Mouse (Mus musculus): ENCODE data around the gene Ythdf2. TPM values are rescaled to one million over a fixed set of nuclear protein-coding genes. Genes with fewer than 3 reads are reported as not detected.

Ythdf2 gene
- polyA plus RNA-seq, 1 experiment from 2014 or later = 66.3 TPM

DNA sequence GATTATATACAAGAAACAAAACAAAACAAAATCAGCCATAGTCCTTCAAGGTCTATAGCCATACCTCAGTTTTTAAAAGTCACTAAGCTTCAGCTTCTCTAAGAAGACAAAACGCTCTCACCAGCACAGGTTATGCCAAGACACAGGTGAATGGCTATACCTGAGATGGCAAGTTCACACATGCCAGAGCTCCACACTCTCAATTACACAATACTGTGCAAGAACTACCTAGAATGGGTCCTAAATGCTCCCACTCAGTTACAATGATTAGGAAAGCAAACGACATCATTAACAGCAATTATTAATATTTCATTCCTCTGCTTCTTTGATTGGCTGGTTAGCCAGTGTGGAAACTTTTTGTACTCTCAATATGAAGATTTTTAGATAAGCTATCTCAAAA, 2.8 kb downstream of the Ythdf2 start:
- Histone ChIP-seq H3K27ac (replicated peaks in 1 of 2; ENCODE audit: control insufficient read depth in 1 of 2, insufficient read depth in 1 of 2, low read depth in 2 of 2, low read length in 2 of 2) (no peak overlapping the region), H3K4me2 (ENCODE audit: low read length) (no peak overlapping the region), H3K4me3 (ENCODE audit: control insufficient read depth in 1 of 2, insufficient read depth in 1 of 2, low read depth in 1 of 2, low read length in 2 of 2) (no peak overlapping the region), H3K36me3 (ENCODE audit: control insufficient read depth, insufficient read depth, low read length) (peaks cover 56% of the 10 kb centered on the region), H3K9me3 (ENCODE audit: control insufficient read depth, low read length) (no peaks in the 10 kb centered on the region), H3K4me1 (ENCODE audit: control insufficient read depth in 2 of 2, insufficient read depth in 2 of 2, low read length in 2 of 2) (peaks cover 2 to 17% of the 10 kb centered on the region in 2 experiments; a peak in 3 of 4 replicates), H3K27me3 (ENCODE audit: control insufficient read depth, insufficient read depth, low read length) (no peaks in the 10 kb centered on the region), H3K9ac (ENCODE audit: low read length) (no peak overlapping the region)
- 91% methylated on average over 2 of the region's 2 CpGs for WGBS
- ATAC-seq (ENCODE audit: insufficient number of reproducible peaks, insufficient read depth, low FRiP score, low read depth) = no peak

DNA sequence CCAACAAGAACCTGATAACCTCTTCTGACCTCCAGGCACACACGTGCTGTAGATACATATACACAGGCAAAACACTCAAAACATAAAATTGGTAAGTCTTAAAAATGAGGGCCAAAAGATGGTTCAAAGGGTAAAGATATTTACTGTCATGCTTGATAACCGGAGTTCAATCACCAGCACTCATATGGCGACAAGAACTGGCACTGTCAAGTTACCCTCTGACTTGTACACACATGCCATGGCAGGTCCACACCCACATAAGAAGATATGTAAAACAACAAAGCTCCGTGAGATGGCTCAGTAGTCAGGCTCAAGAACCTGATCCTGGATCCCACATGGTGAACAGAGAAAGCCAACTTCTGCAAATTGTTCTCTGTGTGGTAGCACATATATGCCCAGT, 4.8 kb downstream of the Ythdf2 start:
- no peak overlapping the region for H3K4me3 ChIP-seq (ENCODE audit: control insufficient read depth in 1 of 2, insufficient read depth in 1 of 2, low read depth in 1 of 2, low read length in 2 of 2)
- H3K9ac ChIP-seq (ENCODE audit: low read length) = no peak overlapping the region
- WGBS = 88% methylated on average over 4 of the region's 4 CpGs
- H3K27ac ChIP-seq (replicated peaks in 1 of 2; ENCODE audit: control insufficient read depth in 1 of 2, insufficient read depth in 1 of 2, low read depth in 2 of 2, low read length in 2 of 2) = no peak overlapping the region
- no peaks in the 10 kb centered on the region for H3K9me3 ChIP-seq (ENCODE audit: control insufficient read depth, low read length)
- no peak overlapping the region for H3K4me2 ChIP-seq (ENCODE audit: low read length)
- peaks cover 77% of the 10 kb centered on the region for H3K36me3 ChIP-seq (ENCODE audit: control insufficient read depth, insufficient read depth, low read length)
- no peaks in the 10 kb centered on the region for H3K27me3 ChIP-seq (ENCODE audit: control insufficient read depth, insufficient read depth, low read length)
- no peak for ATAC-seq (ENCODE audit: insufficient number of reproducible peaks, insufficient read depth, low FRiP score, low read depth)
- peaks cover 0 to 17% of the 10 kb centered on the region in 2 experiments; a peak in 2 of 4 replicates for H3K4me1 ChIP-seq (ENCODE audit: control insufficient read depth in 2 of 2, insufficient read depth in 2 of 2, low read length in 2 of 2)

DNA sequence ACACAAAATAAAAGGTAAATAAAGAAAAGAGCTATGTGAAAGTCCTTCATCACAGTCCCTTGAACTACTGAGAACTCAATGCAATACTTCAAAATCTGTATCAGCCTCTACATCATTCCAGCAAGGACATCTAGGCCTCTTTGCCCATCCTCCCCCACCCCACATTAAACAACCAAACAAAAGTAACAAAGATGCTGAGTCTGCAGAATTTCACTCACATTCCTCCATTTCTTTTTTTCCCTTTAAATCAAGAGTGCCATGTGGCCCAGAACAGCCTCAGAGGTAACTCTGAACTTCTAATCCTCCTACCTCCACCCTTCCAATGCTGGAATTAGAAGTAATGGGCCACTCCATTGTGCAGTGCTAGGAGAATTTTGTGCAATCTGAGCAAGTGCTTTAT, 13.3 kb downstream of the Ythdf2 start:
- H3K4me1 ChIP-seq (ENCODE audit: control insufficient read depth in 2 of 2, insufficient read depth in 2 of 2, low read length in 2 of 2) = peaks cover 0 to 29% of the 10 kb centered on the region in 2 experiments; a peak in 2 of 4 replicates
- no peak for ATAC-seq (ENCODE audit: insufficient number of reproducible peaks, insufficient read depth, low FRiP score, low read depth)
- no peak overlapping the region for H3K9ac ChIP-seq (ENCODE audit: low read length)
- H3K27me3 ChIP-seq (ENCODE audit: control insufficient read depth, insufficient read depth, low read length) = no peaks in the 10 kb centered on the region
- H3K27ac ChIP-seq (replicated peaks in 1 of 2; ENCODE audit: control insufficient read depth in 1 of 2, insufficient read depth in 1 of 2, low read depth in 2 of 2, low read length in 2 of 2) = 0 out of 4 replicates have a peak overlapping the region, but pooled peaks of 1 of the 2 experiments have one; percentile 19
- H3K4me3 ChIP-seq (ENCODE audit: control insufficient read depth in 1 of 2, insufficient read depth in 1 of 2, low read depth in 1 of 2, low read length in 2 of 2) = no peak overlapping the region
- no peak overlapping the region for H3K4me2 ChIP-seq (ENCODE audit: low read length)
- no peaks in the 10 kb centered on the region for H3K9me3 ChIP-seq (ENCODE audit: control insufficient read depth, low read length)
- peaks cover 69% of the 10 kb centered on the region for H3K36me3 ChIP-seq (ENCODE audit: control insufficient read depth, insufficient read depth, low read length)

DNA sequence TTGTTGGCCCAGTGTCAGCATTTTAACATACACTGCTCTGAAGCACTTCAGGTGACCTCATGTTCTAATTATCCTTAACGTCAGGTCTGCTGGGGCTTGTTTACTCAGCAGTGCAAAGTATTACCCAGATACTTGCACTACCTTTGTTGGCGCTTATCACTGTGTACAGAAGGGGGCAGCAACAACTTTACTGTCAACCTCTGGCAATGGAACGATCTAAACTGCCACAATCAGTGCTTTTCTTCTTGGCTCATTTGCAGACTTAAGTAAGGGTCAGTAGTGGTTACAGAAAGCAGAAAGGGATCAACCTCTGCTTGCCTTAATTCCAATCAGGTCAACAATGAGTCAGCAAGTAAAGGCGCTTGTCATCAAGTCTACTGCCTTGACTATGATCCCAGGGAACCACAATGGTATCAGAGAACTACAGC, 13.8 kb downstream of the Ythdf2 start:
- H3K9me3 ChIP-seq (ENCODE audit: control insufficient read depth, low read length) = no peaks in the 10 kb centered on the region
- 45% methylated on average over 4 of the region's 4 CpGs for WGBS
- H3K4me1 ChIP-seq (ENCODE audit: control insufficient read depth in 2 of 2, insufficient read depth in 2 of 2, low read length in 2 of 2) = peaks cover 0 to 29% of the 10 kb centered on the region in 2 experiments; a peak in 2 of 4 replicates
- no peak overlapping the region for H3K4me2 ChIP-seq (ENCODE audit: low read length)
- H3K27ac ChIP-seq (replicated peaks in 1 of 2; ENCODE audit: control insufficient read depth in 1 of 2, insufficient read depth in 1 of 2, low read depth in 2 of 2, low read length in 2 of 2) = 0 out of 4 replicates have a peak overlapping the region, but pooled peaks of 1 of the 2 experiments have one; percentile 19
- H3K4me3 ChIP-seq (ENCODE audit: control insufficient read depth in 1 of 2, insufficient read depth in 1 of 2, low read depth in 1 of 2, low read length in 2 of 2) = no peak overlapping the region
- ATAC-seq (ENCODE audit: insufficient number of reproducible peaks, insufficient read depth, low FRiP score, low read depth) = no peak
- H3K27me3 ChIP-seq (ENCODE audit: control insufficient read depth, insufficient read depth, low read length) = no peaks in the 10 kb centered on the region
- H3K9ac ChIP-seq (ENCODE audit: low read length) = no peak overlapping the region
- H3K36me3 ChIP-seq (ENCODE audit: control insufficient read depth, insufficient read depth, low read length) = peaks cover 68% of the 10 kb centered on the region

DNA sequence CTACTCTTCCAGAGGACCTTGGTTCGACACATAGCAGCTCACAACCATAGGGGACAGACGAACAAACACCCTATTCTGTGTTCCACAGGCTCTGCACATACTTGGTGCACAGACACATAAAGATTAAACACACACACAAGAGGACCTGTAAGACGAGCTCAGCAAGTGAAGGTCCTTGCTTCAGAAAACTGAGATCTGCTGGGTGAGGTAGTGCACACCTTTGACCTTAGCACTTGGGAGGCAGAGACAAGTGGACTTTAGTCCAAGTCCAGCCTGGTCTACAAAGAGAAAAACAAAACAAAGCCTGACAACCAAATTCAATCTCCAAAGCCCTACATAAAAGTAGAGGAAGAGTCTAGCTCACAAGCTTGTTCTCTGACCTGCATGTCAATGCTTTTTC, 17.1 kb downstream of the Ythdf2 start:
- no peak overlapping the region for H3K4me3 ChIP-seq (ENCODE audit: control insufficient read depth in 1 of 2, insufficient read depth in 1 of 2, low read depth in 1 of 2, low read length in 2 of 2)
- H3K9ac ChIP-seq (ENCODE audit: low read length) = no peak overlapping the region
- H3K9me3 ChIP-seq (ENCODE audit: control insufficient read depth, low read length) = no peaks in the 10 kb centered on the region
- no peak overlapping the region for H3K4me2 ChIP-seq (ENCODE audit: low read length)
- no peak for ATAC-seq (ENCODE audit: insufficient number of reproducible peaks, insufficient read depth, low FRiP score, low read depth)
- peaks cover 52% of the 10 kb centered on the region for H3K36me3 ChIP-seq (ENCODE audit: control insufficient read depth, insufficient read depth, low read length)
- no peak overlapping the region for H3K27ac ChIP-seq (replicated peaks in 1 of 2; ENCODE audit: control insufficient read depth in 1 of 2, insufficient read depth in 1 of 2, low read depth in 2 of 2, low read length in 2 of 2)
- H3K4me1 ChIP-seq (ENCODE audit: control insufficient read depth in 2 of 2, insufficient read depth in 2 of 2, low read length in 2 of 2) = peaks cover 0 to 29% of the 10 kb centered on the region in 2 experiments; a peak in 2 of 4 replicates
- no peaks in the 10 kb centered on the region for H3K27me3 ChIP-seq (ENCODE audit: control insufficient read depth, insufficient read depth, low read length)
- 85% methylated on average over 3 of the region's 3 CpGs for WGBS

DNA sequence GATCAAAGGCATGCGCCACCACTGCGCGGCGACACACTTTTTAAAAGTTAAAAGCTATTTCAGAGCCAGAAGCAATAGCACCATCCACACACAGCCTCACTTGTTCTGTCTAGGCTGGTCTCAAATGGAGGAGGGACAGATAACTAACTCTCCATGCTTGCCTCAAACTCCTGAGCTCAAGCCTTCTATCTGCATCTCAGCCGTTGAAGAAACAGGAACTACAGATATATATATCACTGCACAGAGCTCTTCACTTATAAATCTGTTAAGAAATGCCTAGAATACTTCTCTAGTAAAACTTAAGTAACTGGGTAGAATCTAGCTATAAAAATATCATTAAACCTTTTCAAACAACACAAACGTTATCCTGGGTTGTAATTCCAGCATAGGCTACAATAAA, 17.7 kb downstream of the Ythdf2 start:
- Histone ChIP-seq H3K4me1 (ENCODE audit: control insufficient read depth in 2 of 2, insufficient read depth in 2 of 2, low read length in 2 of 2) (peaks cover 0 to 25% of the 10 kb centered on the region in 2 experiments; a peak in 2 of 4 replicates), H3K4me3 (ENCODE audit: control insufficient read depth in 1 of 2, insufficient read depth in 1 of 2, low read depth in 1 of 2, low read length in 2 of 2) (no peak overlapping the region), H3K27ac (replicated peaks in 1 of 2; ENCODE audit: control insufficient read depth in 1 of 2, insufficient read depth in 1 of 2, low read depth in 2 of 2, low read length in 2 of 2) (no peak overlapping the region), H3K4me2 (ENCODE audit: low read length) (no peak overlapping the region), H3K27me3 (ENCODE audit: control insufficient read depth, insufficient read depth, low read length) (no peaks in the 10 kb centered on the region), H3K9ac (ENCODE audit: low read length) (no peak overlapping the region), H3K36me3 (ENCODE audit: control insufficient read depth, insufficient read depth, low read length) (peaks cover 51% of the 10 kb centered on the region), H3K9me3 (ENCODE audit: control insufficient read depth, low read length) (no peaks in the 10 kb centered on the region)
- 82% methylated on average over 6 of the region's 6 CpGs for WGBS
- no peak for ATAC-seq (ENCODE audit: insufficient number of reproducible peaks, insufficient read depth, low FRiP score, low read depth)

DNA sequence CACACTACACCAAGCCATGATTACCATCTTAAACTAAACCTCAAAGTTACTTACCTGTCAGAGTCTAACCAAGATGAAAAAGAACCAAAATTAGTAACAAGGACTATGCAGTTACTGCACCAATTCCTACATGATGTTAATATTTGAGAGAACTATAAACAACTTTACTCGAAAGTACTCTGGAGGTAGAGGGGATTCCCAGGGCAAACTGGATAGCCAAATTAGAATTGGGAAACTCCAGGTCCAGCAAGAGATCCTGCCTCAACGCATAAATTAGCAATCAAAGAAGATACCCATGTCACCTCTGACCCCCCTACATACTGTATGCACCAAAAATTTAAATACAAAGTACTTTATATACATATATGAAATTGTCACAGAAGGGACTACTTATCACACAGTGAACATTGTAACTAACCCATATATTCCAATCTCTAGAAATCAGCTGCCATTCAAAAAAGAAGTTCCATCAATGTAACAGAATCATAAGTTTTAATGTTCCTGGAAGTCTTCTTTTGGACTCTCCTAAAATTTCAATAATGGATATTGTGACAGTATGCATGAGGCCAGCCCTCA, 24.2 kb downstream of the Ythdf2 start:
- no peak overlapping the region for H3K4me3 ChIP-seq (ENCODE audit: control insufficient read depth in 1 of 2, insufficient read depth in 1 of 2, low read depth in 1 of 2, low read length in 2 of 2)
- H3K4me1 ChIP-seq (ENCODE audit: control insufficient read depth in 2 of 2, insufficient read depth in 2 of 2, low read length in 2 of 2) = peaks cover 0 to 4% of the 10 kb centered on the region in 2 experiments; a peak in 1 of 4 replicates
- no peaks in the 10 kb centered on the region for H3K27me3 ChIP-seq (ENCODE audit: control insufficient read depth, insufficient read depth, low read length)
- no peak overlapping the region for H3K27ac ChIP-seq (replicated peaks in 1 of 2; ENCODE audit: control insufficient read depth in 1 of 2, insufficient read depth in 1 of 2, low read depth in 2 of 2, low read length in 2 of 2)
- peaks cover 70% of the 10 kb centered on the region for H3K36me3 ChIP-seq (ENCODE audit: control insufficient read depth, insufficient read depth, low read length)
- H3K9me3 ChIP-seq (ENCODE audit: control insufficient read depth, low read length) = no peaks in the 10 kb centered on the region
- 95% methylated on average over 2 of the region's 2 CpGs for WGBS
- no peak overlapping the region for H3K9ac ChIP-seq (ENCODE audit: low read length)
- no peak overlapping the region for H3K4me2 ChIP-seq (ENCODE audit: low read length)
- ATAC-seq (ENCODE audit: insufficient number of reproducible peaks, insufficient read depth, low FRiP score, low read depth) = no peak

DNA sequence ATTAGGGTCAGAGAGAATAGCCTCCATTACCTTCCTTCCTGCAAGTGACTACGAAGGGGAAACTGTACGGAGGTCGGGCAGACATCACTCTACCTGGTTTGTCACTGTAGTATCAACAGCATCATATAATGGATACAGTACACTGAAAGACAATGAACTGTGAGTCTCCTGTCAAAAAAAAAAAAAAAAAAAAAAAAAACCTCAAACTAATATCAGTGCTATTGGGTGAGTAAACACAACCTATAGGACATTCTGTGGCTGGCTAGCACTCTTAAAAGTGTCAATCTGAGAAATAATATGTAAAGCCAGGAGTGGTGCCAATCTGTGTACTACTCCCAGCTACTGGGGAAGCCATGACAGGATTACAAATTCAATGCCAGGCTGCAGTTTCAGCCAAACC, 28.9 kb downstream of the Ythdf2 start:
- no peak overlapping the region for H3K4me2 ChIP-seq (ENCODE audit: low read length)
- H3K36me3 ChIP-seq (ENCODE audit: control insufficient read depth, insufficient read depth, low read length) = peaks cover 60% of the 10 kb centered on the region
- ATAC-seq (ENCODE audit: insufficient number of reproducible peaks, insufficient read depth, low FRiP score, low read depth) = no peak
- H3K27me3 ChIP-seq (ENCODE audit: control insufficient read depth, insufficient read depth, low read length) = no peaks in the 10 kb centered on the region
- WGBS = 99% methylated on average over 3 of the region's 3 CpGs
- no peak overlapping the region for H3K9ac ChIP-seq (ENCODE audit: low read length)
- no peak overlapping the region for H3K27ac ChIP-seq (replicated peaks in 1 of 2; ENCODE audit: control insufficient read depth in 1 of 2, insufficient read depth in 1 of 2, low read depth in 2 of 2, low read length in 2 of 2)
- no peak overlapping the region for H3K4me3 ChIP-seq (ENCODE audit: control insufficient read depth in 1 of 2, insufficient read depth in 1 of 2, low read depth in 1 of 2, low read length in 2 of 2)
- H3K4me1 ChIP-seq (ENCODE audit: control insufficient read depth in 2 of 2, insufficient read depth in 2 of 2, low read length in 2 of 2) = no peaks in the 10 kb centered on the region
- H3K9me3 ChIP-seq (ENCODE audit: control insufficient read depth, low read length) = no peaks in the 10 kb centered on the region

All from heart, embryonic 14.5 days (tissue).